Mouse (Mus musculus) cortical plate, adult 2 months (tissue): ENCODE data around the gene Cubn. TPM values are rescaled to one million over a fixed set of nuclear protein-coding genes. Genes with fewer than 3 reads are reported as not detected.

Experiments
- H3K27ac ChIP-seq: fragments of 200-500 bp; 2 replicates; pipeline ENCODE4 v1.5.1; 2012; ENCODE audit warnings: low read length, control low read depth, inconsistent platforms; ENCODE audit not compliant: insufficient read depth
- H3K4me1 ChIP-seq: fragments of 200-500 bp; 2 replicates; pipeline ENCODE4 v1.6.1; 2011; ENCODE audit warnings: low read length; ENCODE audit not compliant: control insufficient read depth, insufficient read depth
- H3K4me3 ChIP-seq: fragments of 200-500 bp; 2 replicates; pipeline ENCODE4 v1.5.1; 2011; ENCODE audit warnings: mild to moderate bottlenecking, low read length, control low read depth; ENCODE audit not compliant: insufficient read depth
- CTCF ChIP-seq: fragments of 200-500 bp; IDR thresholded peaks from 2 replicates; pipeline ENCODE4 v1.5.1; 2011; ENCODE audit warnings: mild to moderate bottlenecking, control low read depth, low read length; ENCODE audit not compliant: insufficient read depth; ENCODE audit errors: extremely low read depth
- POLR2A ChIP-seq: fragments of 200-500 bp; IDR thresholded peaks from 2 replicates; pipeline ENCODE4 v1.6.1; 2011; ENCODE audit warnings: mild to moderate bottlenecking, low read length, control low read depth; ENCODE audit not compliant: insufficient read depth; ENCODE audit errors: extremely low read depth
- polyA plus RNA-seq: library from polyadenylated mRNA; depleted of rRNA; stranded (reverse); fragments of >200 nt; gene quantifications from 2 replicates; pipeline ENCODE4 v1.2.3, GENCODE M21; 2012

Cubn gene
- polyA plus RNA-seq, 1 experiment: 0.10 TPM

DNA sequence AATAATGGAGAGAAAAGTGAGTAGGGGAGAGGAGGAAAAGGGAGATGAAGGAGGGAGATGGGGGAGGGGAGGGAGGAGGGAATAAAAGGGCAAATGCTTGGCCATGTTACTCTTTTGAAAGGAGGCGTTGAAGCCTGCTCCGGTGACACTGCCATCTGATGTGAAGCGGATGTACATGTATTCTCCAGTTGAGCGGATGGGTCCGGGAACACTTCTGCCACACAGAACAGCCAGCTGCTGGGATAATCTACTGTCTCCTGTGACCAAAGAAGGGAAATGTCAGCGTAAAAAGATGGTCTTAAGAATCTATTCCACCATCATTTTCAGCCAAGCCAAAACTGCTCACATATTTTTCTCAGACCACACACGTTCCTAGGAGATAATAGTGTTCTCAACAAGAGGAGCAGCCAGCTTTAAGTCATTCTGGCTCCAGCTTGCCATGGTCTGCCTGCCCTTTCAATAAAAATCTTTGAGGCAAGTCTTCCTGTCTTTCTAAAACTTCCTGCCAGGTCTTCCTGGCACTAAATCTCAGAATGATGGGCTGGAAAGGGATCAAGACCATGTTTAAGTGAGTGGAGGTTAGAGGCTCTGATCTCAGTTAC, 149.2 kb downstream of the Cubn start:
- Histone ChIP-seq H3K4me3 (no peak overlapping the region), H3K4me1 (no peaks in the 10 kb centered on the region), H3K27ac (no peak overlapping the region)
- TF ChIP-seq POLR2A: no peak
- TF ChIP-seq CTCF: no peak

DNA sequence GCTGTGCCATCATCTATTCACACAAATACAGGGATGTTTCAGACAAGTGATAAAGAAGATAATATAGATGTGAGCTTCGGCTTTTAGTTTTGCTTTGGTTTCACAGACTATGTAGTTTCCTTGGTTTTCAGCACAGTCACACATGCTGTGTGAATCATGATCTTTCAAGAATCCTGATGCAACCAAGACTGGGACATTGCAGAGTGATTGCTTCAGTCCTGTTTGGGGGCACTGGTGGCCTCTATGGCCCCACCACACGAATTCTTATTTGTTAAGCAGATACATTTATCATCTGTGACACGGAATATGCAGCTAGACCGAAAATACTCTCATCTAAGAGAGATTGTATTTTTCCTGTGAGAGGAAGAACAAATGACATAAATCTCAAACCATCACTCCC, 156.2 kb downstream of the Cubn start:
- TF ChIP-seq POLR2A (no peak), CTCF (no peak)
- H3K4me1 ChIP-seq: no peaks in the 10 kb centered on the region
- no peak overlapping the region for H3K27ac ChIP-seq
- no peak overlapping the region for H3K4me3 ChIP-seq

DNA sequence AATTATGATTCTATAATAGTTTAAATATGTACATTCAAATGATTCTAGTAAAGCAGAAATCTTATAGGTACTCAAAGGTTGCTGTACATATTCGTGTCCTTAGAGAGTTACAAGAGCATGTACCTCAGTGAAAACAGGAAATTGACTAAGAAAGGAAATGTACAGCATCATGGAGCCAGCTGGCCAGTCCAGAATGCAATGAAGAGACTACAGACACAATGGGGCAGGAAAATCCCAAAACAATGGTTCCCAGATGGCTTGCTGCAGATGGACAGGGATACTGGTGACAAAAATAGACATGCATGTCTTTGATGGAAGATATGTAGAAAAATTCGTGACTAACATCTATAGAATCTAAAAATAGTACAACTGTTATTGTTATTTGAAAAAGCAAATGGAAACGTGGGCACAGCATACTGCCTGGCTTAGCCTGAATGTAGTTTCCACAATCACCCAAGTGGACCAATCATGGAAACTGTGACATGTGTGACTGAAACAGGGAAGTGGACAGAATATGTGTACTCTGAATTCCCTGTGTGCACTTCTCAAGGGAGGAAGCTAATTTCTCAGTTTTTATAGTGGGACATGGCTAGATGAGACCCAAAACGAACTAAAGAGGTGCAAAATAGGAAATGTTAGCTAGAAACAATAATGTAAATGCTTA, 161.7 kb downstream of the Cubn start:
- no peak for TF ChIP-seq POLR2A
- TF ChIP-seq CTCF: no peak
- no peak overlapping the region for H3K4me3 ChIP-seq
- H3K4me1 ChIP-seq: no peaks in the 10 kb centered on the region
- H3K27ac ChIP-seq: no peak overlapping the region

DNA sequence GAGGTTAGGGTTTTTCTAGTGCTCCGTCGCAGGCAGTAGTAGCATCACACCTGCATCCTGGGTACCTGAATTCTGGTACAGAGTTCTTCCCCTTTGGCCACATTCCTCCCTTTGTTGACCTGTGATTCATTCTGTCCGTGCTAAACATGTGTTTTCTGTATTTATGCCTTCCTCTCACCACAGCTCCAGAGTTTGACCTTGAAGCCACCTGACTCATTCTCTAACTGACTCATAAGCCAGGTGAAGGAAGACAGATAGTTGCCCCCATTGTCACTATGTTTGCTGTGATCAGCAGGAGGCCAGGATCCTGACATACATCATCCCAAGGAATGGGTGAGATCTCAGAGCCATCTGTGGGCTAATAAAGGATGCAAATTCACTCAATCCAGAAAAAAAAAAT, 188.2 kb downstream of the Cubn start:
- Histone ChIP-seq H3K4me1 (no peaks in the 10 kb centered on the region), H3K27ac (no peak overlapping the region), H3K4me3 (no peak overlapping the region)
- TF ChIP-seq POLR2A (no peak), CTCF (no peak)

DNA sequence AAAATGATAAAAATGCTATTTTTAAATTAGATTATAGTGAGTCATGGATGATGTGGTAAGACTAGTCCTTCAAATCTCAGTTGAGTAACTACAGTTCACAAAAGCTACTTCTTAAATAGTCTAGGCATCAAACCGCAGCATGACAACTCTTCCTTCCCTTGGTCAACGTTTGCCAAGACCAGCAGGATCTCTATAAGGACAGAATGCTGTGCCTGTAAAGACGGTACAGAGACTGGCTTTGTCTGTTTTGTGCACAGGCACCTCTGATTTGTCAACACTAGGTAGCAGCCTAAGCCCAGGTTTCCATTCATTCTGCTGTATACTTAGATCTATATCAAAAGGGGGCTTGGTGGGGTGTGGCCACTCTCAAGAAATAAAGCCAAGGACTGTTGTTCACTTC, 192.6 kb downstream of the Cubn start:
- Histone ChIP-seq H3K4me1 (no peaks in the 10 kb centered on the region), H3K4me3 (no peak overlapping the region), H3K27ac (no peak overlapping the region)
- peak; percentile 58 for TF ChIP-seq CTCF
- TF ChIP-seq POLR2A: no peak

DNA sequence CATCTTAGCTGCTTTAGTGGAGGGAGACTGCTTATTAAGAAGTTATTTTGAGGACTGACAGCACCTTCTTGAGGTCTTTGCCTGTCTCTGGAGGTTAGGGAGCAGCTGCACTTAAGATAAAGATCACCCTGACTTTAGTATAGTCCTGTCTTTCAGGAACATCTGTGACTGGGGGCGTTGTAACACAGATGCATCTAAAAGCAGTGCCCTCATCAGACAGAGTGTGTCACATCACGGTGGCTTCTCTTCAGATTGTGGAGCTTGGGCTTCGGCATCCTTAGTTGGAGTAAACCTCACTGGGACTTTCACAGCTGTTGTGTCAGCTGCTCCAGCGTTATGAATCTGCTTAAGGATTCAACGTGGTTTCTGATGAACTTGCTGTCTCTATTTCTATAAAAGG, 193.9 kb downstream of the Cubn start:
- no peak for TF ChIP-seq CTCF
- TF ChIP-seq POLR2A: no peak

DNA sequence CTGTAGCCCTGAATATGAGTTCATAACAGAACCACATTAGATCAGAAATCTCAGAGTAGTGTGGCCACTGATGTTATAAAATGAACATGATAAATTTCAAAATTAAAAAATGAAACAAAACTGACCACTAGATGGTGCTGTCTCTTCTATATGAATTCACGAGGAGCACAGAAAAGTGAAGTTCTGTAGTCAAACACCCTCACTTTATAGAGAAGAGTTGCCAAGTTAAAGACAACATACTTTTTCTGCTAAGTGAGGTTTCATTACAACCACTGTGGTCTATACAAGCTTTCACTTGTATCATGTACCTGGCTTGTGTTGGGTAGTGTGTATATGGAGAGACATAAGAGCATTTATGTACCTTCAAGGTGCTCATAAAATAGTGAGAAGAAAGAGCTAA, 201.0 kb downstream of the Cubn start:
- H3K4me1 ChIP-seq: no peaks in the 10 kb centered on the region
- no peak overlapping the region for H3K27ac ChIP-seq
- TF ChIP-seq CTCF (no peak), POLR2A (no peak)
- no peak overlapping the region for H3K4me3 ChIP-seq

More for the DNA sequence above, 193.9 kb downstream of the Cubn start:
- no peaks in the 10 kb centered on the region for H3K4me1 ChIP-seq
- H3K27ac ChIP-seq: no peak overlapping the region
- no peak overlapping the region for H3K4me3 ChIP-seq

DNA sequence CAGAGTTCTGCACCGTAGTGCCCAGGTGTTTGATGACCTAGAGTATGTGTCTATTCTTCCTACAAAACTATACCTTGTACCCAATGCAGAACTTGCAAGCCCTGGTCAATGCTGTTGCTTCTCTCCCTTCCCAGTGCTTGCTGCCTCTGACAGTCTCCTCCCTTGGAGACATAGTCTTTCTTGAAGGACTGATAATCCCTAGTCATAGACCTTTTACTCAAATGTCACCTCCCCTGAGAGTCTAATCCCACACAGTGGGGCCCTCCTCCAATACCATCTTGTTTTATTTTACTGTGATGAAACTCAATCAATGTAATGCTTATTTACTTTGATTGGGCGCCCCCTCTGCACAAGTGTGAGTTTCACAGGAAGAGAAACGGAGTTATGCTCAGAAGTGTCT, 201.5 kb downstream of the Cubn start:
- Histone ChIP-seq H3K4me3 (no peak overlapping the region), H3K4me1 (no peaks in the 10 kb centered on the region), H3K27ac (no peak overlapping the region)
- TF ChIP-seq POLR2A (no peak), CTCF (no peak)

DNA sequence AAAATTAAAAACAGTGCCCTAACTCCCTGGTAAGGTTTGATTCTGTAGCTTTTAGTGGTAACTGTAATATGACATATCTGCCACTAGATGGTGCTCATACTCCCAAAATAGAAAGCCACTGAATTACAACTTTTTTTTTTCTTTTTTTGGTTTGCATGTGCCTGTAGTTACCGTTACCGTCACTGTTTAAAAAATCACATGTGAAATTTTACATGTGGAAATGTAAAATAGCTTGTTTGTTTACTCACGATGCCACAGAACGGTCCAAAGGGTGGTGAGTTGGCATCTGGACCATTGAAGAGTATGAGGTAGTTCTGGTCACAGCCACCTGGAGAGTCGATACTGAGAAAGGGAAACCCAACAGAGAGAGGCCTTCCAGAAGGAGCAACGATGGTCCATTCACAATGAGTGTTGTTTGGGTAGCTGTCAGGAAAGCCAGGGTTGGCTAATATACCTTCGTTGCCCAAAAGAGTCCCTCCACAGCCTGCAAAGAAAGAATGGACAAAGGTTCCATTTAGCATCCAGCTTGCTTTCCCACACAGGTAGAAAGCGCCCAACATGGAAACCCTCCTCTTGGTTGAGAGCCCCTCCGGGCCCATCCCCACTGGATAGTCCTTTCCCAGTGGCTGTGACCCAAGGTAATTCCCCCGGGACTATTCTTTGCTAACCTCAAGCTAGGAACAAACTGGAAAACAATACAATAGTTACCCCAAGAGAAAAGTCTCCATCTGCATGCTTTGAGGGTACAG, 213.3 kb downstream of the Cubn start:
- H3K4me3 ChIP-seq: no peak overlapping the region
- H3K4me1 ChIP-seq: no peaks in the 10 kb centered on the region
- peak; percentile 21; the same call in 1 of the 2 replicates for TF ChIP-seq CTCF
- TF ChIP-seq POLR2A: no peak
- no peak overlapping the region for H3K27ac ChIP-seq
